Mouse (Mus musculus): Measurements from ENCODE around the gene Spns1.

GRCm38 (mm10) chr7:126414725-126415124 is 37.5 kb upstream of the Spns1 start, which contains the start of gene Cd19:
- no peak for TF ChIP-seq CTCF (IDR thresholded peaks at IDR 0.05; ENCODE audit: low read depth, low read length)
- TF ChIP-seq EP300 (IDR thresholded peaks at IDR 0.05; ENCODE audit: insufficient read depth, low read depth, low read length) = no peak
- no peak for TF ChIP-seq POLR2A (IDR thresholded peaks at IDR 0.05; ENCODE audit: insufficient read depth, low read length)
